Mouse (Mus musculus): ENCODE results near the gene Afm. TPM values are rescaled to one million over a fixed set of nuclear protein-coding genes. Genes with fewer than 3 reads are reported as not detected.

Gene Afm
- polyA plus RNA-seq, 1 experiment from 2014 or later: 6.9 TPM

GRCm38 (mm10) chr5:90509828-90510592, 8.7 kb upstream of the Afm start:
- Histone ChIP-seq H3K4me1 (ENCODE audit: control insufficient read depth, insufficient read depth, low read length) (no peaks in the 10 kb centered on the region), H3K9ac (ENCODE audit: low read length) (no peak overlapping the region), H3K27me3 (ENCODE audit: control insufficient read depth, insufficient read depth, low read length) (no peaks in the 10 kb centered on the region), H3K4me2 (ENCODE audit: low read depth, low read length) (no peak overlapping the region), H3K36me3 (ENCODE audit: control insufficient read depth, insufficient read depth, low read length) (no peaks in the 10 kb centered on the region), H3K4me3 (replicated peaks; ENCODE audit: low read length) (no peak overlapping the region), H3K27ac (ENCODE audit: low read length) (no peak overlapping the region), H3K9me3 (replicated peaks; ENCODE audit: control insufficient read depth, low read length) (no peaks in the 10 kb centered on the region)
- no peak for ATAC-seq (ENCODE audit: insufficient read depth, low FRiP score)
- WGBS: 92% methylated on average over 5 of the region's 5 CpGs

DNA sequence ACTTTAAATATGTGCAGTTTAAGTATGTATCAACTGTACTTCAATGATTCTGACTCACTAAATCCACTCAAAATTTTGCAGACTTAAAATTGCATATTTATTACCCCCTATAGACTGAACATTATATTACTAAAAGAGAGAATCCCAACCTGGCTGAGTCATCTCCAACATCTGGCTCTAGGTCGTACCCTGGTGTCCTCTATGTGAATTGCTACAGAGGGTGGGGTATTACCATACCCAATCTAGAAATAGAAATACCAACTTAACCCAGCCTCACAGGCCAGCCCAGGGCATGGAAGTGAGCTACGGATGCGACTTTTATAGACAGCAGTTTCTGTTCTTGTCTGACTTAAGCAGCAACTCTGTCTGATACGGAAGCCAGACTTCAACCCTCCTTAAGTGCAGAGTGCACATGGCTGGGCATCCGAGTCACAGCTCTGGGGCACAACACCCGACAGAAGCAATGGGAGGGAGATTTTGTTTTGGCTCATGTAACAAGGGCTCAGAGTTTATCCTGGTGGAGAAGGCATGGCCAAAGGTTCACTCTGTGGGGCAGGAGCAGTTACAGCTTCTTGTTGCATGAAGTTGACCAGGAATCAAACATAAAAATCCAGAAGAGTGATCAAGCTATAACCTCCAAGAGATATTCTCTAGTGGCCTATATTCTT, 6.3 kb upstream of the Afm start:
- no peak for ATAC-seq (ENCODE audit: insufficient read depth, low FRiP score)
- Histone ChIP-seq H3K4me1 (ENCODE audit: control insufficient read depth, insufficient read depth, low read length) (no peaks in the 10 kb centered on the region), H3K36me3 (ENCODE audit: control insufficient read depth, insufficient read depth, low read length) (no peaks in the 10 kb centered on the region), H3K27me3 (ENCODE audit: control insufficient read depth, insufficient read depth, low read length) (no peaks in the 10 kb centered on the region), H3K4me3 (replicated peaks; ENCODE audit: low read length) (no peak overlapping the region), H3K27ac (ENCODE audit: low read length) (no peak overlapping the region), H3K9me3 (replicated peaks; ENCODE audit: control insufficient read depth, low read length) (no peaks in the 10 kb centered on the region), H3K9ac (ENCODE audit: low read length) (no peak overlapping the region), H3K4me2 (ENCODE audit: low read depth, low read length) (no peak overlapping the region)
- WGBS: 73% methylated on average over 6 of the region's 6 CpGs

DNA sequence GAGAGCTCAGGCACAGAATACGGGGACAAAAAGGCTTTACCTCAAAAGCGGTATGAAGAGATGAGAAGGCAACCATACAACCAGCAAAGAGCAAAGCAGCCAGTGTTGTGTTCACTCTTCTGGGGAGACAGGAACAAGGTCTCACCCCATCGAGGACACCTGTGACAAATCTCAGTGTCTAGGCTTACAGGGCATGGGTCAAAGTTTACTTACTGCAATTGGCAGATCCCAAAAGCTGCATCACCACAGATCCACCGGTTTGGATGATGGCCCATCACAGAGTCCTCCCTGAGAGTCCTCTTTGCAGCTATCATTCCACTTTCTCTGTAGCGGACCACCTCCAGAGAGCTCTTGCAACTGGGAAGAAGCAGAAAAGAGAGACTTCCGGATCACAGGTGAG, 3.2 kb upstream of the Afm start:
- Histone ChIP-seq H3K9ac (ENCODE audit: low read length) (no peak overlapping the region), H3K4me3 (replicated peaks; ENCODE audit: low read length) (no peak overlapping the region), H3K4me2 (ENCODE audit: low read depth, low read length) (no peak overlapping the region), H3K27ac (ENCODE audit: low read length) (no peak overlapping the region), H3K27me3 (ENCODE audit: control insufficient read depth, insufficient read depth, low read length) (no peaks in the 10 kb centered on the region), H3K36me3 (ENCODE audit: control insufficient read depth, insufficient read depth, low read length) (no peaks in the 10 kb centered on the region), H3K9me3 (replicated peaks; ENCODE audit: control insufficient read depth, low read length) (no peaks in the 10 kb centered on the region), H3K4me1 (ENCODE audit: control insufficient read depth, insufficient read depth, low read length) (no peaks in the 10 kb centered on the region)
- ATAC-seq (ENCODE audit: insufficient read depth, low FRiP score): no peak
- 86% methylated on average over 6 of the region's 6 CpGs for WGBS

GRCm38 (mm10) chr5:90551191-90551590, 32.5 kb downstream of the Afm start:
- Histone ChIP-seq H3K4me3 (replicated peaks; ENCODE audit: low read length) (no peak overlapping the region), H3K9me3 (replicated peaks; ENCODE audit: control insufficient read depth, low read length) (no peaks in the 10 kb centered on the region), H3K27ac (ENCODE audit: low read length) (no peak overlapping the region), H3K4me1 (ENCODE audit: control insufficient read depth, insufficient read depth, low read length) (no peaks in the 10 kb centered on the region), H3K27me3 (ENCODE audit: control insufficient read depth, insufficient read depth, low read length) (no peaks in the 10 kb centered on the region), H3K4me2 (ENCODE audit: low read depth, low read length) (no peak overlapping the region), H3K36me3 (ENCODE audit: control insufficient read depth, insufficient read depth, low read length) (no peaks in the 10 kb centered on the region), H3K9ac (ENCODE audit: low read length) (no peak overlapping the region)
- no peak for ATAC-seq (ENCODE audit: insufficient read depth, low FRiP score)
- WGBS: 81% methylated on average over 8 of the region's 8 CpGs

DNA sequence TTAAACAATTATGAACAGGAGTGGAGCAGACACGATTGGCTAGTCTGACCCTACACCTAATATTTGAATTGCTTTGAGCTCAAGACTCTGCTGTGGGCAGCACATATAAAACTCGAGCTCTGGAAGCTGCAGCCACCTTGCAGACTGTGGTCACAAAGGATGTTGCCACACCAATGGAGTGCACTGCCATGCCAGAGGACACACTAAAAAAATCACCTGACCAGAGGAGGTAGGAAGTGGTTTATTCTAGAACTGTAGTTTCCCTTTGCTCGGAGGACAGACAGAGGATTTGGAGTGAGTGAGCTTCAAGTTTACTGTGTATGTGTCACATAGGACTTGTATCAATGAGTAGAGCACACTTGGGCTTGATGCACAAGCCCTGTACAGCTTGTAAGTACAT, 37.3 kb downstream of the Afm start:
- H3K27ac ChIP-seq (ENCODE audit: low read length): no peak overlapping the region
- no peak overlapping the region for H3K4me2 ChIP-seq (ENCODE audit: low read depth, low read length)
- no peak overlapping the region for H3K4me3 ChIP-seq (replicated peaks; ENCODE audit: low read length)
- WGBS: 66% methylated on average over 3 of the region's 3 CpGs
- no peak overlapping the region for H3K9ac ChIP-seq (ENCODE audit: low read length)
- H3K4me1 ChIP-seq (ENCODE audit: control insufficient read depth, insufficient read depth, low read length): no peaks in the 10 kb centered on the region
- no peaks in the 10 kb centered on the region for H3K36me3 ChIP-seq (ENCODE audit: control insufficient read depth, insufficient read depth, low read length)
- H3K27me3 ChIP-seq (ENCODE audit: control insufficient read depth, insufficient read depth, low read length): no peaks in the 10 kb centered on the region
- H3K9me3 ChIP-seq (replicated peaks; ENCODE audit: control insufficient read depth, low read length): no peaks in the 10 kb centered on the region
- no peak for ATAC-seq (ENCODE audit: insufficient read depth, low FRiP score)

GRCm38 (mm10) chr5:90560743-90561142, 42.0 kb downstream of the Afm start, which contains the start of gene 5830473C10Rik:
TSS of gene 5830473C10Rik (plus strand) at chr5:90561107.
- no peaks in the 10 kb centered on the region for H3K27me3 ChIP-seq (ENCODE audit: control insufficient read depth, insufficient read depth, low read length)
- H3K4me3 ChIP-seq (replicated peaks; ENCODE audit: low read length): no peak within 1 kb of the TSS
- ATAC-seq (ENCODE audit: insufficient read depth, low FRiP score): no peak
- no peaks in the 10 kb centered on the region for H3K4me1 ChIP-seq (ENCODE audit: control insufficient read depth, insufficient read depth, low read length)
- WGBS: 80% methylated on average over 6 of the region's 6 CpGs
- no peak within 1 kb of the TSS for H3K27ac ChIP-seq (ENCODE audit: low read length)
- no peaks in the 10 kb centered on the region for H3K9me3 ChIP-seq (replicated peaks; ENCODE audit: control insufficient read depth, low read length)
- no peaks in the 10 kb centered on the region for H3K36me3 ChIP-seq (ENCODE audit: control insufficient read depth, insufficient read depth, low read length)
- H3K9ac ChIP-seq (ENCODE audit: low read length): no peak within 1 kb of the TSS
- no peak within 1 kb of the TSS for H3K4me2 ChIP-seq (ENCODE audit: low read depth, low read length)

DNA sequence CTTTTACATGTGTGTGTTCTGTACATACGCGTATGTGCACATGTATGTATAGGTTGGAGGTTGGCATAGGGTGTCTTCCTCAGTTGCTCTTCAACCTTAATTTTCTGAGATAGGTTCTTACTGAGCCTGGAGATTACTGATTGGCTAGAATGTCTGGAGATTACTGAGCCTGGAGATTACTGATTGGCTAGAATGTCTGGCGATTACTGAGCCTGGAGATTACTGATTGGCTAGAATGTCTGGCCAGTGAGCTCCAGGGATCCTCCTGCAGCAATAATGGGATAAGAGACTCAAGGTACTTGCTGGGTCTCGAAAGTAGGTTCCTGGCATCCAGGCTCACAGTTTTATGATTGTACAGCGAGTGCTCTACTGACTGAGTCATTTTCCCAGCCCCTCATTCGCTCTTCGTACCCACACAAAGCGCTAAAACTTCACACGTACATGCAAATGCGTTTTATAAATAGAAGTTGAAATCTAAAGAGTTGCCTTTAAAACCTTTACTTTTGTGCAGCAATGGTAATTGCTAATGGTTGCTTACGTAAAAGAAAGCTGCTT, 43.1 kb downstream of the Afm start:
- Histone ChIP-seq H3K9me3 (replicated peaks; ENCODE audit: control insufficient read depth, low read length) (no peaks in the 10 kb centered on the region), H3K36me3 (ENCODE audit: control insufficient read depth, insufficient read depth, low read length) (no peaks in the 10 kb centered on the region), H3K4me2 (ENCODE audit: low read depth, low read length) (no peak overlapping the region), H3K27me3 (ENCODE audit: control insufficient read depth, insufficient read depth, low read length) (no peaks in the 10 kb centered on the region), H3K27ac (ENCODE audit: low read length) (no peak overlapping the region), H3K4me1 (ENCODE audit: control insufficient read depth, insufficient read depth, low read length) (no peaks in the 10 kb centered on the region), H3K4me3 (replicated peaks; ENCODE audit: low read length) (no peak overlapping the region), H3K9ac (ENCODE audit: low read length) (no peak overlapping the region)
- WGBS: 91% methylated on average over 11 of the region's 11 CpGs
- no peak for ATAC-seq (ENCODE audit: insufficient read depth, low FRiP score)

- Histone ChIP-seq H3K4me1 (ENCODE audit: control insufficient read depth, insufficient read depth, low read length) (no peaks in the 10 kb centered on the region), H3K4me2 (ENCODE audit: low read depth, low read length) (no peak overlapping the region), H3K9ac (ENCODE audit: low read length) (no peak overlapping the region), H3K4me3 (replicated peaks; ENCODE audit: low read length) (no peak overlapping the region), H3K36me3 (ENCODE audit: control insufficient read depth, insufficient read depth, low read length) (no peaks in the 10 kb centered on the region), H3K27me3 (ENCODE audit: control insufficient read depth, insufficient read depth, low read length) (no peaks in the 10 kb centered on the region), H3K9me3 (replicated peaks; ENCODE audit: control insufficient read depth, low read length) (no peaks in the 10 kb centered on the region), H3K27ac (ENCODE audit: low read length) (no peak overlapping the region)
- no peak for ATAC-seq (ENCODE audit: insufficient read depth, low FRiP score)
- 81% methylated on average over 4 of the region's 4 CpGs for WGBS
Observed at GRCm38 (mm10) chr5:90562880-90563279, 44.1 kb downstream of the Afm start.

GRCm38 (mm10) chr5:90564161-90564560, 45.4 kb downstream of the Afm start:
- H3K4me1 ChIP-seq (ENCODE audit: control insufficient read depth, insufficient read depth, low read length): peaks cover 8% of the 10 kb centered on the region; the same call in 1 of the 2 replicates
- no peak overlapping the region for H3K4me3 ChIP-seq (replicated peaks; ENCODE audit: low read length)
- no peak overlapping the region for H3K9ac ChIP-seq (ENCODE audit: low read length)
- no peaks in the 10 kb centered on the region for H3K36me3 ChIP-seq (ENCODE audit: control insufficient read depth, insufficient read depth, low read length)
- no peaks in the 10 kb centered on the region for H3K27me3 ChIP-seq (ENCODE audit: control insufficient read depth, insufficient read depth, low read length)
- no peaks in the 10 kb centered on the region for H3K9me3 ChIP-seq (replicated peaks; ENCODE audit: control insufficient read depth, low read length)
- no peak overlapping the region for H3K4me2 ChIP-seq (ENCODE audit: low read depth, low read length)
- 82% methylated on average over 4 of the region's 4 CpGs for WGBS
- ATAC-seq (ENCODE audit: insufficient read depth, low FRiP score): no peak
- H3K27ac ChIP-seq (ENCODE audit: low read length): no peak overlapping the region
